Mouse (Mus musculus): ENCODE results near the gene Ubash3a. TPM values are rescaled to one million over a fixed set of nuclear protein-coding genes. Genes with fewer than 3 reads are reported as not detected.

Ubash3a gene
- polyA plus RNA-seq, 1 experiment = 0.85 TPM

- H3K36me3 ChIP-seq (ENCODE audit: control insufficient read depth, insufficient read depth, low read length) = no peaks in the 10 kb centered on the region
- no peak overlapping the region for H3K27ac ChIP-seq (ENCODE audit: control insufficient read depth, insufficient read depth, low read depth, low read length)
- TF ChIP-seq POLR2A (IDR thresholded peaks at IDR 0.05; ENCODE audit: control insufficient read depth, low read depth, low read length) = no peak
- no peak for TF ChIP-seq CTCF (IDR thresholded peaks at IDR 0.05; ENCODE audit: control insufficient read depth, insufficient read depth, insufficient replicate concordance, low read depth, low read length)
- H3K4me3 ChIP-seq (ENCODE audit: control insufficient read depth, low read depth, low read length) = peak overlapping the region; percentile 78
- no peaks in the 10 kb centered on the region; the same call in 1 of the 2 replicates for H3K27me3 ChIP-seq (ENCODE audit: control insufficient read depth, insufficient read depth, low read length)
- H3K4me1 ChIP-seq (ENCODE audit: control insufficient read depth, insufficient read depth, low read length) = peaks cover 18% of the 10 kb centered on the region
Observed at GRCm38 (mm10) chr17:31295892-31296781, 88.5 kb downstream of the Ubash3a start.

Other genes with a start within 250 kb of the Ubash3a start
- 0.65 and 1.3 TPM in 2 replicates for gene Abcg1, start 150.2 kb upstream of the Ubash3a start, polyA plus RNA-seq (2012; rRNA removed)
- gene Tff3, start 78.2 kb upstream of the Ubash3a start, polyA plus RNA-seq (2012; rRNA removed) = 0.28 and 0.96 TPM in 2 replicates
- 0.43 TPM in 1 of 2 replicates, not detected in the other for gene Tff2, start 63.6 kb upstream of the Ubash3a start, polyA plus RNA-seq (2012; rRNA removed)
- 0.16 TPM in 1 of 2 replicates, not detected in the other for gene Tff1, start 42.6 kb upstream of the Ubash3a start, polyA plus RNA-seq (2012; rRNA removed)
- gene Tmprss3, start 8.9 kb upstream of the Ubash3a start, polyA plus RNA-seq (2012; rRNA removed) = 0.04 and 0.11 TPM in 2 replicates
- 550 and 601 TPM in 2 replicates for gene Rsph1, start 69.5 kb downstream of the Ubash3a start, polyA plus RNA-seq (2012; rRNA removed)
- gene Slc37a1, start 78.9 kb downstream of the Ubash3a start, polyA plus RNA-seq (2012; rRNA removed) = 7.2 and 7.7 TPM in 2 replicates
- gene Pde9a, start 178.3 kb downstream of the Ubash3a start, polyA plus RNA-seq (2012; rRNA removed) = 3.8 and 6.4 TPM in 2 replicates

Data from testis, adult 2 months (tissue).